Mouse (Mus musculus): ENCODE data around the gene Wiz. TPM values are rescaled to one million over a fixed set of nuclear protein-coding genes. Genes with fewer than 3 reads are reported as not detected.

Gene Wiz
- total RNA-seq, 2 experiments from 2014 or later = 14.3 to 15.3 TPM

DNA sequence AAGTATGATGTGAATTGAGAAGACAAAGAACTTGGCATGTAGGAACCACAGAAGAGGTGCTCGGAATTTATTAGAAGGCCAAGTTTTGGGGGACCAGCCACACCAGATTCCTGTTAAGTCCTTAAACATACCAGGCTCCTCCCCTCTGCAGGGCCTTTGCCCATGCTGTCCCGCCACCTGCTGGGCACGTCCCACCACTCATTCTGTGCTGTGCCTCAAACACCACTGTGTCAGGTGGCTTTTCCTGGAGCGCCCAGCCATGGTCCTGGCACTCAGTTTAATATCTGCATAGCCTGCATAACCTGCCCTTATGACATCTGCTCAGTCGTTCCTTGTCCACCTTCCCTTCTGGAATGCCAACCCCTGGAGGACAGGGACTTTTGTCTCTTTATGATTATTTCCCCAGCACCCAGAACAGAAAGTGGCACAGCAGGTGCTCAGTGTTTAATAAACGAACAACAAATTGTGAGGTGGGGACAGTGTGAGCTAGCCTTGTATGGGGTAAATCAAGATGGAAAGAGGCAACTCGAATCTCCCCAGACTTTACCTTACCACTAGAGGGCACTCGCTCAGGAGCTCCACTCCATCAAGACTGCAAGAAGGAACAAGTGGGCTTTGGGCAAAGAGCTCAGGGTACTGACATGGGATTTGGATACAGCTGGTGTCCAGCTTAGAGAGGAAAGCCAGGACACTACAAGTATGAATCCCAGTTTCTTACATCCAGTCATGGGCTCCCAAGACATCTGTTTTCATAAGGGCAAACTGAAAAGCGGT, 2.4 kb downstream of the Wiz start:
- intact Hi-C loops (cut with DNase I; ENCODE audit: low total_unique reads) = no loop called here
- DNase-seq = no peak

- no peak for DNase-seq
- intact Hi-C loops (cut with DNase I; ENCODE audit: low total_unique reads) = no loop called here
These were observed 5.6 kb downstream of the Wiz start for GRCm38 (mm10) chr17:32383661-32384060.

- intact Hi-C loops (cut with DNase I; ENCODE audit: low total_unique reads) = no loop called here
- peak; percentile 63 for DNase-seq
These were observed 6.7 kb downstream of the Wiz start for GRCm38 (mm10) chr17:32382576-32382975.

DNA sequence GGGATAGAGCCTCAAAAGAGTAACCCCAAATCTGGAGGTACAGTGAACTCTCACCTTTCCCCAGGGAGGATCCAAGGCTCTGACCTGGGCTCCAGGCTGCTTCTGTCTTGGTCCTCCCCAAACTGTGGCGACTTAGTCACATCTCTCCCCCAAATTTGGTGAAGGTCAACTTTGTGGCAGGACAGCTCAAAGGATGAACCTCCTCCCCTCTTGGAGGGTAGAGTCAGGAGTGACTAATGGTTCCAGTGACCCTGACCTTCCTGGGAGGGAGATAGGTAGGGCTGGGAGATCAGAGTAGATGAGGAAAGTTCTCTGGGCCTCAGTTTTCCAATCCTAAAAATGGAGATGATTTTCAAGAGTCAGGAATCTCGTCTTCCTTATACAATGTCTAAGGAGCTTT, 10.5 kb downstream of the Wiz start:
- intact Hi-C loops (cut with DNase I; ENCODE audit: low total_unique reads) = no loop called here
- no peak for DNase-seq

DNA sequence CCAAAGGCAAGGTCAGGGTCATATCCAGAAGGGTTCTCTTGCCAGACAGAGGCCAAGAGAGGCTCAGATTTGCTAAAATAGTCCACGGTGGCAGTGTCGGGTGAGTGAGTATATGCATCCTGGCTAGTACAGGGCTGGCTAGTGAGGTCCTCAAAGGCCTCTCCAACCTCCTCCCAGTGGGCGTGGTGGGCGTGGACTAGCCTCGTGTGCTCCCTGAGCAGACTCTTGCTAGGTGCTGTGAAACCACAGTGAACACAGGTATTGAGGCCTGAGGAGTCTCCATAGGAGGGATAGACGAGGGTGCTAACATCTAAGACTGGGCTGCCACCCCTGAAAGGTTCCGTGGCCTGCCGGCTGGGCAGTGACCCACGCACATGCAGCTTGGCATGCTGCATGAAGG, 12.1 kb downstream of the Wiz start:
- intact Hi-C loops (cut with DNase I; ENCODE audit: low total_unique reads) = no loop called here
- DNase-seq = no peak

DNA sequence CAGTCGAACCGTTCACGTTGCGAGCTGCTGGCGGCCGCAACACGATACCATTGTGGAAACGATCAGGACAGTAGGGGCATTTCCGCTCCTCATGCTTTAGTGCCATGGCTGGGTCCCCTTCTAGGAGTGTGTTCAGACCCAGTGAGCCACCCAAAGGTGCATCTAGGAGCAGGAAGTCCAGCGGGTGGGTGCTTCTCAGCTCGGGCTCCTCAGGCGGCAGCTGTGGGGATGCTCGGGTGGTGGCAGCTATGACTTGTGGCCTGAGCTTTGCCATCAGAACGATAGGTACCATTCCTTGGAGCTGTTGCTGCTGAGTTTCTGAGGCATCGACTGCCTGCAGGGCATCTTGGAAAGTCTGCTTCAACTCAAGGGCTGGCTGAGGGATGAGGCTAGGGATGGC, 12.8 kb downstream of the Wiz start:
- no peak for DNase-seq
- intact Hi-C loops (cut with DNase I; ENCODE audit: low total_unique reads) = no loop called here

GRCm38 (mm10) chr17:32368991-32369578, 20.2 kb downstream of the Wiz start:
- intact Hi-C loops (cut with DNase I; ENCODE audit: low total_unique reads) = no loop called here
- DNase-seq = no peak

GRCm38 (mm10) chr17:32367706-32368105, 21.5 kb downstream of the Wiz start:
- DNase-seq = no peak
- intact Hi-C loops (cut with DNase I; ENCODE audit: low total_unique reads) = no loop called here

DNA sequence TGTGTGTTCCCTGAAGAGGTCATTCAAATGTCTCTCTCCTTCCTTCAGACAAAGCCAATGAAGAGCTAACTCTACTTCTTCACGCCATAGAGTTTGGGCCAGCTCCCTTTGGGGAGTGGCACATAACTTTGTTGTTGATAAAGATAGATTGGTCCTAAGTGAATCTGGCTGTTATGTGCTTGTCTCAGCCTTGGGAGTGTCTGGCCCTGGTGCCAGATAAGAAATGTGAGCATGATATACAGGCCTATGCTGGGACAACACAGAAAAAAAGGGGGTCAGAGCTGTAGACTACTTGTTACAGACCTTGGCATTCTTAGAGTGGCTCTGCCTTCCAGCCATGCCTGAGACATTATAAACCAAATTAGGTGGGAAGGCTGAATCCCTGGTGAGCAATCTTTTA, 23.9 kb downstream of the Wiz start:
- intact Hi-C loops (cut with DNase I; ENCODE audit: low total_unique reads) = no loop called here
- DNase-seq = no peak

DNA sequence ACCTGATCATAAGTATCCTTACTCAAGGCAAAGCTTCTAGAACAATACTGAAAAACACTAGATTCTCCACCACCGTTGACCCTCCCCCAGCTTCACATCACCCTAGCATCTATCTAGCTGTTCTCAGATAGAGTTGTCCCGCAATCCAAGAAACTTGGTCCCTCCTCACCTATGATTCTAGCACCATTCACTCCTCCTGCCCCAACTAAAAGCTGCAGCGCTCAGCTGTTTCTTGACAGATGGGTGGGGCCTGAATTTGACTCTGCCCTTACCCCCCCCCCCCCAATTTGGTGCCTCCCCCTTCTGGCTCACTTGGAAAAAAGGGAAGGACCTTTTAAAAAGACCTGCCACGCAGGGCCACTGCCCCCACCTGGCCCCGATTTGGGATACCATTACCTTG, 24.4 kb downstream of the Wiz start:
- DNase-seq = no peak
- intact Hi-C loops (cut with DNase I; ENCODE audit: low total_unique reads) = no loop called here

GRCm38 (mm10) chr17:32364331-32364730, 24.9 kb downstream of the Wiz start:
- DNase-seq = peak; percentile 92
- intact Hi-C loops (cut with DNase I; ENCODE audit: low total_unique reads) = no loop called here

GRCm38 (mm10) chr17:32363821-32364301, 25.4 kb downstream of the Wiz start:
- DNase-seq = no peak
- intact Hi-C loops (cut with DNase I; ENCODE audit: low total_unique reads) = no loop called here

- intact Hi-C loops (cut with DNase I; ENCODE audit: low total_unique reads) = no loop called here
- no peak for DNase-seq
These were observed 26.6 kb downstream of the Wiz start for GRCm38 (mm10) chr17:32362686-32363085.

- DNase-seq = no peak
- intact Hi-C loops (cut with DNase I; ENCODE audit: low total_unique reads) = no loop called here
These were observed 29.3 kb downstream of the Wiz start for GRCm38 (mm10) chr17:32359928-32360327.

GRCm38 (mm10) chr17:32358943-32359340, 30.3 kb downstream of the Wiz start:
- intact Hi-C loops (cut with DNase I; ENCODE audit: low total_unique reads) = no loop called here
- DNase-seq = no peak

DNA sequence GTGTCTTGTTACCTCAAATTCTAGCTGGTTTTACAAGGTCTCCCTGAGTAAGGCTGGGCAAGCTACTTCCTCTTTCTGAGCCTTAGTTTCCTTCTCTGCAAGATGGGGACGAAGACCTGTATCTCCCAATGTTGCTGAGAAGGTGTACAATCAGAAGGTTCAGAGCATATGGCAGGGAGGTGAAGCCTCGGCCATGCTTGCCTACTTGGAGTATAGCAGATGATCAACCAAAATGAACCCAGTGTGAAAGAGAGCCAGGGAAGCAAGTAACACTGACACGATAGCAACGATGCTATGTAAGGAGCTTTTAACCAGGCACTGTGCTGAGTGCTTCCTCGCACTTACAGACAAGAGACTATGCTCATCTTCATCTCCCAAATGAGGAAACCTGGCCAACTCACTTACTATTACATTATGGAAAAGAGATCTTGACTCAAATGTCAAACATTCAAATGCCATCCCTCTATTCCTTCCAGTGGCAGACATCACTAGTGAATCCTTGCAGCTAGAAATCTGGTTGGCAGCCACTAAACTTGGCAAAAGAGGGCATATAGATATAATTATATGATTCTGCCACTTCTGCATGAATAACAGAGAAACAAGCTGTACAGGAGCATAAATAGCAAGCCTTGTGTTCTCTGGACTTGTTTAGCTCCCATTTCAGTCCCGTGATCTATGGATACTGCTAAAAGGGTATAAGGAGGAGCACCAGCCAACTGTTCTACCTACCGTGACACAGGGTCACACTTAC, 30.9 kb downstream of the Wiz start:
- intact Hi-C loops (cut with DNase I; ENCODE audit: low total_unique reads) = no loop called here
- no peak for DNase-seq

- intact Hi-C loops (cut with DNase I; ENCODE audit: low total_unique reads) = no loop called here
These were observed 32.2 kb downstream of the Wiz start for GRCm38 (mm10) chr17:32356766-32357760.

GRCm38 (mm10) chr17:32356281-32356680, 33.0 kb downstream of the Wiz start:
- intact Hi-C loops (cut with DNase I; ENCODE audit: low total_unique reads) = no loop called here
- DNase-seq = no peak

More at GRCm38 (mm10) chr17:32356766-32357760, 32.2 kb downstream of the Wiz start:
- no peak for DNase-seq

DNA sequence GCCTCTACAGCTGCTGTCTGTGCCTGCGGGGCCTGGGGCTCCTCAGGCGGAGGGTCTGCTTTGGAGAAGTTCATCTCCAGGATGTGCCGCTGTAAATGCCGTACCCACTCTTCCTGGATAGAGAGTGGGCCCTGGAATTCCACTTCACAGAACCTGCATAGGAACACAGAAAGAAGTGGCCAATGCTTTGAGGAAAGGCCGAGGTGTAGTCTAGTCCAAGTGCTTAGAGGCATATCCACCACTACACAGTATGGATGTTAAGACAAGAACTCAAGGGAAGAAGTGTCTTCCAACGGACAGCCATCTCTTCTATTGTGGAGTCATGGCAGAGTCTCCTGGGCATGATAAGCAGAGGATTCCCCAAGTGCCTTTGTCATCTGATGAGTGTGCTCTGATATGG, 34.2 kb downstream of the Wiz start:
- DNase-seq = no peak
- intact Hi-C loops (cut with DNase I; ENCODE audit: low total_unique reads) = no loop called here

Data from gastrocnemius, postnatal 14 days (tissue).